Mouse (Mus musculus) E14TG2a.4 (cell line): ENCODE data around the gene Ugt1a9.

Experiments
- H3K27me3 ChIP-seq: 2 replicates; pipeline ENCODE4 v1.6.1; 2014; ENCODE audit warnings: low read length, control low read depth; ENCODE audit not compliant: insufficient read depth
- H3K36me3 ChIP-seq: 2 replicates; pipeline ENCODE4 v1.6.1; 2014; ENCODE audit warnings: low read length, control low read depth; ENCODE audit not compliant: insufficient read depth
- H3K4me1 ChIP-seq: replicated peaks from 2 replicates; pipeline ENCODE4 v1.6.1; 2014; ENCODE audit warnings: low read depth, low read length, control low read depth
- H3K4me3 ChIP-seq: replicated peaks from 2 replicates; pipeline ENCODE4 v1.5.1; 2014; ENCODE audit warnings: mild to moderate bottlenecking, low read length
- H3K9me3 ChIP-seq: 2 replicates; pipeline ENCODE4 v1.6.1; 2014; ENCODE audit warnings: low read length, control low read depth
- CTCF ChIP-seq: conservative IDR thresholded peaks from 2 replicates; pipeline ENCODE4 v1.5.1; 2014; ENCODE audit warnings: low read length
- NANOG ChIP-seq: IDR thresholded peaks from 2 replicates; pipeline ENCODE4 v1.6.1; 2014; ENCODE audit warnings: borderline replicate concordance, low read length, mixed read lengths
- POU5F1 ChIP-seq: IDR thresholded peaks from 2 replicates; pipeline ENCODE4 v1.6.1; 2014; ENCODE audit warnings: low read length, borderline replicate concordance

The Ugt1a9 gene

DNA sequence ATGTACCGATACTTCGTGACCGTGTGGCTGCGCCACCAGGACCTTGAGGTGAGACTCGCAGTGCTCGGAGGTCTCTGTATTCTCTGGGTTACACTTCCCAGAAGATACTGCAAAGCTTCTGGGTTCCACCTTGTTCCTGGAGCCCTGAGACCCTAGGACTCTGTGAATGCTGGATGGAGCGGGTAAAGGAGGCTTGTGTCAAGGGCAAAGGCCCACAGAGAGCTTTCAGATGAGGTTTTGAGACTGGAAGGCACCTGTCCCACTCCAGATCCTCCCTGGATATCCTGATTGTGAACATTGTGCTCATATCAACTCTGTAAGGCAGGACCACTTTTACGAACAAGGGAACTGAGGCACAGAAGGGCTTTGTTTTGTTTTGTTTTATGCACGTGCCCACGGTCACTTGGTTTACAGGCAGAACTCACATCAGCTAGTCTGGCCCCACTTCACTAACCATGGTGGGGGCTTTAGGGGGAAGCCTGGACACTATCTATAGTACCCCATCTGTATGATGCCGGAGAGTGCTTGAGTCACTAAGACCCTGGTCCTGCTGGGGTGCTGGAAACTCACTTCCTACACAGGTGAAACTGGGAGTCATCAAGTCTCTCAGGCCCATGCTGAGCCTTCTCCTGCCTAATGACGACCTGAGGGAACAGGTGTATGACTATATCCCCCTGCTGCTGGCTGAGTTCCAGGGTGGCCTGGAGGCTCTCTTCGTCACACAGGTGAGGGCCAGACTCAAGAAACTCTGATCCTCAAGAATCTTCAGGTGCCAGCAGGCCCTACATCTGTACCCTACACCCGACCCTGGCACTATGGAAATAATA is 163.0 kb downstream of the Ugt1a9 start:
- H3K4me3 ChIP-seq = no peak overlapping the region
- peaks cover 20% of the 10 kb centered on the region; the same call in 1 of the 2 replicates for H3K27me3 ChIP-seq
- H3K9me3 ChIP-seq = peaks cover 53% of the 10 kb centered on the region
- H3K36me3 ChIP-seq = no peaks in the 10 kb centered on the region
- no peaks in the 10 kb centered on the region for H3K4me1 ChIP-seq
- TF ChIP-seq POU5F1 = no peak

DNA sequence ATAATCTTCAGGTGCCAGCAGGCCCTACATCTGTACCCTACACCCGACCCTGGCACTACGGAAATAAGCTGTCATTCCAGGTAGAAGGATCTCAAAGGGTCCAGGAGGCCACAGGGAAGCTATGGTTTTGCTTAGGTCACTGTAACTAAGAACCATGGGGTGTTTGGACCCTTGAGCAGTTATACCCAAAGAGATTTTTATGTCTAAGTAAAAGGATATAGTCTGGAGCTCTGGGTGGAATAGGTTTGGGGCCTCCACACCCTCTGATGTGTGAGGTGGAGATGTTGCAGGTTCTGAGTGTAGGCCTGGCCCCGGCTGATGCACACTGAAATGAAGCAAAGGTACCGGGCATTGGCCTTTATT is 163.6 kb downstream of the Ugt1a9 start:
- Histone ChIP-seq H3K4me1 (no peaks in the 10 kb centered on the region), H3K4me3 (no peak overlapping the region), H3K27me3 (peaks cover 24% of the 10 kb centered on the region; the same call in 1 of the 2 replicates), H3K9me3 (peaks cover 59% of the 10 kb centered on the region), H3K36me3 (no peaks in the 10 kb centered on the region)
- no peak for TF ChIP-seq POU5F1
- no peak for TF ChIP-seq CTCF
- no peak for TF ChIP-seq NANOG

- TF ChIP-seq POU5F1 = no peak
- TF ChIP-seq NANOG = no peak
- no peak for TF ChIP-seq CTCF
- Histone ChIP-seq H3K4me3 (no peak overlapping the region), H3K4me1 (no peaks in the 10 kb centered on the region), H3K36me3 (no peaks in the 10 kb centered on the region), H3K9me3 (peaks cover 63% of the 10 kb centered on the region), H3K27me3 (peaks cover 24% of the 10 kb centered on the region; the same call in 1 of the 2 replicates)
These were observed 164.0 kb downstream of the Ugt1a9 start for GRCm38 (mm10) chr1:88234646-88235045.

GRCm38 (mm10) chr1:88235046-88235893 is 164.7 kb downstream of the Ugt1a9 start:
- Histone ChIP-seq H3K36me3 (no peaks in the 10 kb centered on the region), H3K4me3 (no peak overlapping the region), H3K27me3 (peaks cover 23% of the 10 kb centered on the region), H3K4me1 (no peaks in the 10 kb centered on the region), H3K9me3 (peaks cover 64% of the 10 kb centered on the region)
- TF ChIP-seq CTCF = no peak
- TF ChIP-seq POU5F1 = no peak
- no peak for TF ChIP-seq NANOG

- no peaks in the 10 kb centered on the region for H3K36me3 ChIP-seq
- H3K27me3 ChIP-seq = peaks cover 22% of the 10 kb centered on the region
- peaks cover 70% of the 10 kb centered on the region for H3K9me3 ChIP-seq
- no peaks in the 10 kb centered on the region for H3K4me1 ChIP-seq
- H3K4me3 ChIP-seq = no peak overlapping the region
- no peak for TF ChIP-seq NANOG
- TF ChIP-seq POU5F1 = no peak
- no peak for TF ChIP-seq CTCF
These were observed 165.4 kb downstream of the Ugt1a9 start for GRCm38 (mm10) chr1:88235894-88236415.

GRCm38 (mm10) chr1:88237311-88237710 is 166.7 kb downstream of the Ugt1a9 start:
- H3K4me3 ChIP-seq = no peak overlapping the region
- H3K27me3 ChIP-seq = peaks cover 15% of the 10 kb centered on the region
- no peaks in the 10 kb centered on the region for H3K4me1 ChIP-seq
- no peak for TF ChIP-seq POU5F1
- no peak for TF ChIP-seq CTCF
- TF ChIP-seq NANOG = no peak
- H3K36me3 ChIP-seq = no peaks in the 10 kb centered on the region
- H3K9me3 ChIP-seq = peaks cover 70% of the 10 kb centered on the region

DNA sequence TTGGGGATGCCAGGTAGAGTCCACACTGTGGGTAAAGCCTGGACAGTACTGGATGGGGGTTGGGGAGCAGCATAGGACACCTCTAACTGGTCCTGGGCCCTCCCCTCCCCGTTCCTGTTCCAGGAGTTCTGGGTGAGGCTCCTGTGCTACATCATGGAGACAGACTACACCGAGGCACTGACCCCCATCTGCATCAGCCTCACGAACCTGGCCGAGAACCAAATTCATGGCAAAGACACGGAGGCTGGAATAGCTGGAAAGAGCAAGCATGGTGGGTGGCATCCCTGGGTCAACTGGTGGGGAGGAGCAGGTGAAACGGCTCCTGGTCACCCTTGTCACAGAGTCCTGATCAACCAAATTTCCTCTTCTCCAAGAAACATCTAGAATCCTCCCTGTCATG is 168.2 kb downstream of the Ugt1a9 start:
- H3K27me3 ChIP-seq = peaks cover 10% of the 10 kb centered on the region; the same call in 1 of the 2 replicates
- H3K4me3 ChIP-seq = no peak overlapping the region
- H3K36me3 ChIP-seq = no peaks in the 10 kb centered on the region
- TF ChIP-seq CTCF (no peak), POU5F1 (0 out of 2 replicates have a peak, but pooled peaks have one; percentile 23)
- H3K4me1 ChIP-seq = no peaks in the 10 kb centered on the region
- H3K9me3 ChIP-seq = peaks cover 72% of the 10 kb centered on the region

GRCm38 (mm10) chr1:88240072-88240471 is 169.5 kb downstream of the Ugt1a9 start:
- Histone ChIP-seq H3K27me3 (peaks cover 7% of the 10 kb centered on the region; the same call in 1 of the 2 replicates), H3K4me3 (no peak overlapping the region), H3K36me3 (no peaks in the 10 kb centered on the region), H3K9me3 (peaks cover 68% of the 10 kb centered on the region), H3K4me1 (no peaks in the 10 kb centered on the region)
- TF ChIP-seq NANOG = no peak
